Mouse (Mus musculus): ENCODE results near the gene Unc5c. TPM values are rescaled to one million over a fixed set of nuclear protein-coding genes. Genes with fewer than 3 reads are reported as not detected.
A peak's percentile ranks its signal among the peaks of the same experiment; 100 is the strongest.

The Unc5c gene
- total and polyA plus RNA-seq, 2 experiments from 2014 or later = 29.2 to 106 TPM

DNA sequence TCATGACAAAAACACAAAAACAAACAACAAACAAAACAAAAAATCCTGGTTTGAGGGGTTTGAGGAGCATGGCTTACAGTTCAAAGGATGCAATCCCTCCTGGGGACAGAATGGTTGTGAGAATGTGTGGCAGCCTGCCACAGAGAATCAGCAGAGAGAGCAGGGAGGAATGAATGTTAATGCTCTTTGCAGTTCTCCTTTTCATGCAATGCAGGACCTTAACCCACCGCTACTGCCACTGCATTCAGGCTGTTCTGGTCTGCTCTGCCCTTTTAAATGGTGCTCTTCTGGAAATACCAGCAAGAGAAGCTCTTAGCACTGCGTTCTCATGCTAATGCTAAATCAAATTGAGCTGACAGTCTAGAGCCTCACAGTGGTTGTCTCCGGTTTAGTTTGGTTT is 130.1 kb downstream of the Unc5c start:
- no peak overlapping the region for H3K4me3 ChIP-seq (ENCODE audit: low read length)
- TF ChIP-seq CTCF (IDR thresholded peaks at IDR 0.05; ENCODE audit: low read depth) = no peak
- DNase-seq (ENCODE audit: low spot score) = peak; percentile 20
- H3K4me1 ChIP-seq (ENCODE audit: insufficient read depth, low read length) = peaks cover 8% of the 10 kb centered on the region; the same call in 1 of the 2 replicates
- H3K27me3 ChIP-seq (ENCODE audit: insufficient read depth, low read length) = no peaks in the 10 kb centered on the region
- 24% methylated on average over 3 of the region's 3 CpGs for WGBS
- no peak overlapping the region for H3K27ac ChIP-seq
- ATAC-seq = no peak
- no peaks in the 10 kb centered on the region for H3K9me3 ChIP-seq (ENCODE audit: low read length)
- H3K9ac ChIP-seq (replicated peaks; ENCODE audit: low read length) = no peak overlapping the region
- no peak overlapping the region for H3K4me2 ChIP-seq (ENCODE audit: low read depth, low read length)
- H3K36me3 ChIP-seq (ENCODE audit: insufficient read depth, low read length) = no peaks in the 10 kb centered on the region

DNA sequence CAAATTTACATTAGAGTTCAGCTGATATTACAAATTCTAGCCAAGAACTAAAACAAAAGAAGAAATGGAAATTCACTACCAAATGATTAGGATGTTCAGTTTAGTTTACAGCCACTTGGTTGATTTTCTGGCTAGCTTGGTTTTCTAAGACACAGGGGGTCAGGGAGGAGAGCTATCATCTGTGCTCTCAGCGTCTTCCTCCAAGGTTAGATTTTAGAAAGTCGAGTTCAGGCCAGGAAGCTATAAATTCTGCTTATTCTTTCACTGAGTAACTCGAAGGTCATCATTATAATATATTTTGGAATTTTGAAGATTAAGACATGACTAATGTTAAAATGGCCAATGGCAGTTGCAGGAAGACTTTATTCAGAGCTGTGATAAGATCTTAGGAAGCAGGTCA is 131.4 kb downstream of the Unc5c start:
- Histone ChIP-seq H3K4me3 (ENCODE audit: low read length) (no peak overlapping the region), H3K9me3 (ENCODE audit: low read length) (no peaks in the 10 kb centered on the region), H3K4me1 (ENCODE audit: insufficient read depth, low read length) (peaks cover 14% of the 10 kb centered on the region), H3K9ac (replicated peaks; ENCODE audit: low read length) (no peak overlapping the region), H3K4me2 (ENCODE audit: low read depth, low read length) (no peak overlapping the region), H3K27me3 (ENCODE audit: insufficient read depth, low read length) (no peaks in the 10 kb centered on the region), H3K27ac (no peak overlapping the region), H3K36me3 (ENCODE audit: insufficient read depth, low read length) (no peaks in the 10 kb centered on the region)
- WGBS = 59% methylated on average over 3 of the region's 3 CpGs
- DNase-seq (ENCODE audit: low spot score) (peak; percentile 31), ATAC-seq (no peak)
- TF ChIP-seq CTCF (IDR thresholded peaks at IDR 0.05; ENCODE audit: low read depth) = no peak

DNA sequence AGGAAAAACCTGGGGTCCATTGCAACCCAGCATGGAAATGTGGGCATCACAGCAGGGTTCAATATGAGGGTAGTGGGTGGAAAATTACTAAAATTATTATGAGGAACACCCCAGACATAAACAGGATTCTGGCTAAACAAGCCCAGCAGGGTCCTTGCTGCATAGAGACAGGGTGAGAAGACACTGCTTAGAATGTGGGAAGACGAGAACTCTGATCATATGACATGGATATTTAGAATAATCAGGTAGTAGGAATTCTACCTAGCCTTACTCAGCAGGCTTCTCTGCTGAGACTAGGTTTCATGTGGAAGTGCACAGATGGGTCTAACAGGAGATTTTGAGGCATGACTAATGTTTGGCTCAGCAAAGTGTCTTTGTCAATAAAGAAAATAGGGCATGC is 131.9 kb downstream of the Unc5c start:
- TF ChIP-seq CTCF (IDR thresholded peaks at IDR 0.05; ENCODE audit: low read depth) = no peak
- DNase-seq (ENCODE audit: low spot score) = no peak
- no peak overlapping the region for H3K9ac ChIP-seq (replicated peaks; ENCODE audit: low read length)
- no peaks in the 10 kb centered on the region for H3K36me3 ChIP-seq (ENCODE audit: insufficient read depth, low read length)
- no peak for ATAC-seq
- H3K4me1 ChIP-seq (ENCODE audit: insufficient read depth, low read length) = peaks cover 14% of the 10 kb centered on the region
- no peaks in the 10 kb centered on the region for H3K9me3 ChIP-seq (ENCODE audit: low read length)
- WGBS = 60% methylated on average over 1 of the region's 1 CpGs
- no peak overlapping the region for H3K4me2 ChIP-seq (ENCODE audit: low read depth, low read length)
- H3K4me3 ChIP-seq (ENCODE audit: low read length) = no peak overlapping the region
- H3K27ac ChIP-seq = no peak overlapping the region
- no peaks in the 10 kb centered on the region for H3K27me3 ChIP-seq (ENCODE audit: insufficient read depth, low read length)

DNA sequence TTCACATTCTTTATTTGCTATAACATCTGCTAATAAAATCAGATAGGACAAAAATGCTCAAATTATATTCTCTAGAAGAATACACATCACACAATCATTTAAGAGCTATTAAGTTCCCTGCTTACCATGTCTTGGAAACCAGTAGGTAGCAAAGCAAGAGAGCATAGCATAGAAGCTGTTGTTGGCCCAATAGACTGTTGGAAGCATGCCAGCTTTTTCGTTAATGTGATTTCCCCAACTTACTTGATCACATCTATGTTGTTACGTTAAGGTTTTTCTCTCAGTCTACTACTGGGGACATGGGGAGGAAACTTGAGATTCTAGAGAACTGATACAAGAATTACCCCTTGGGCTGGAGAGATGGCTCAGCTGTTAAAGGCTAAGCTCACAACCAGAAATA is 133.0 kb downstream of the Unc5c start:
- H3K9me3 ChIP-seq (ENCODE audit: low read length) = no peaks in the 10 kb centered on the region
- no peak overlapping the region for H3K4me2 ChIP-seq (ENCODE audit: low read depth, low read length)
- no peaks in the 10 kb centered on the region for H3K27me3 ChIP-seq (ENCODE audit: insufficient read depth, low read length)
- ATAC-seq = no peak
- no peak for TF ChIP-seq CTCF (IDR thresholded peaks at IDR 0.05; ENCODE audit: low read depth)
- peak; percentile 38 for DNase-seq (ENCODE audit: low spot score)
- no peaks in the 10 kb centered on the region for H3K36me3 ChIP-seq (ENCODE audit: insufficient read depth, low read length)
- no peak overlapping the region for H3K27ac ChIP-seq
- no peak overlapping the region for H3K4me3 ChIP-seq (ENCODE audit: low read length)
- peaks cover 14% of the 10 kb centered on the region for H3K4me1 ChIP-seq (ENCODE audit: insufficient read depth, low read length)
- no peak overlapping the region for H3K9ac ChIP-seq (replicated peaks; ENCODE audit: low read length)
- WGBS = 44% methylated on average over 2 of the region's 2 CpGs

DNA sequence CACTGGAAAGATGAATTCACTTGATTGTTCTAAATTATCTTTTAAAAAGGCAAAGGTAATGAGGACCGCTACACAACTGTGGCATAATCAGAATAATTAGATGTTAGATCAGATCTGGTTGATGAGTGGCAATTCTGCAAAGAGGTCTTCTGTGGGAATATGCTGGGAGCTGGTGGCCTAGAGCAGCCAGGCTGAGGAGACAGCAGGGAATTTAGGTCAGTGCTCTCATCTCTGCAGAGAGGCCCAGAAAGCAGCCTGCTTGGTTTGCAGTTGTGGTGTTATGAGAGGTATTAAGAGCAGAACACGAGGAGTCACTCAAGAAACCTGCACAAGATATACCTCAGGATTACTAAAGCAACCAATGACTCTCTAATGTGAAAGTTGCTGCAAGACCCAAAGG is 133.9 kb downstream of the Unc5c start:
- no peak for TF ChIP-seq CTCF (IDR thresholded peaks at IDR 0.05; ENCODE audit: low read depth)
- ATAC-seq = no peak
- no peaks in the 10 kb centered on the region for H3K9me3 ChIP-seq (ENCODE audit: low read length)
- DNase-seq (ENCODE audit: low spot score) = no peak
- H3K4me2 ChIP-seq (ENCODE audit: low read depth, low read length) = no peak overlapping the region
- peaks cover 11% of the 10 kb centered on the region for H3K4me1 ChIP-seq (ENCODE audit: insufficient read depth, low read length)
- H3K36me3 ChIP-seq (ENCODE audit: insufficient read depth, low read length) = no peaks in the 10 kb centered on the region
- no peak overlapping the region for H3K4me3 ChIP-seq (ENCODE audit: low read length)
- WGBS = 82% methylated on average over 2 of the region's 2 CpGs
- no peak overlapping the region for H3K27ac ChIP-seq
- H3K9ac ChIP-seq (replicated peaks; ENCODE audit: low read length) = no peak overlapping the region
- no peaks in the 10 kb centered on the region for H3K27me3 ChIP-seq (ENCODE audit: insufficient read depth, low read length)

DNA sequence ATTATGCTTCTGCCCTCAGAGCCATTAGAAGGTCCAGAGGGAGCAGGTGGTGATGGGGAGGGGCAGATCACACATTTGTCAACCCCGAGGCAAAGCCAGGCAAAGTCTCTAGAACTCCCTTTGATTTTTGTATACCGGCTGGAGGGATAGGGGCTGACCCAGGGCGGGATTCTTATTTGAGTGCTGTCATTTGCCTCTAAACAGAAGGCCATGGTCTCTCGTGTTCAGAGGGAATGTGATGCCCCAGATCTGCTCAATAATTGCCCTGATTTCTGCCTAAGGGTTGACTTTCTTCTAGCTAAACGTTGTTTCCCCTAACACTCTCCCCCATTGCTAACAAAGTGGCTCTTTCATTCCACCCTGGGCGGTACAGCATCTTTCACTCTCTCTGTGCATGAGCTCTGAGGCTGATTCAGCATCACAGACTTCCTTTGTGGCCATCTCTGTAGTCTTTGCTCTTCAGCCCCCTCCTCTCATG is 136.1 kb downstream of the Unc5c start:
- peaks cover 7% of the 10 kb centered on the region for H3K4me1 ChIP-seq (ENCODE audit: insufficient read depth, low read length)
- ATAC-seq (peak; percentile 86), DNase-seq (ENCODE audit: low spot score) (peak; percentile 46)
- H3K4me2 ChIP-seq (ENCODE audit: low read depth, low read length) = no peak overlapping the region
- no peaks in the 10 kb centered on the region for H3K27me3 ChIP-seq (ENCODE audit: insufficient read depth, low read length)
- H3K27ac ChIP-seq = peak overlapping the region; percentile 74
- TF ChIP-seq CTCF (IDR thresholded peaks at IDR 0.05; ENCODE audit: low read depth) = no peak
- H3K9me3 ChIP-seq (ENCODE audit: low read length) = no peaks in the 10 kb centered on the region
- no peak overlapping the region for H3K9ac ChIP-seq (replicated peaks; ENCODE audit: low read length)
- no peak overlapping the region for H3K4me3 ChIP-seq (ENCODE audit: low read length)
- WGBS = 24% methylated on average over 6 of the region's 6 CpGs
- no peaks in the 10 kb centered on the region for H3K36me3 ChIP-seq (ENCODE audit: insufficient read depth, low read length)

DNA sequence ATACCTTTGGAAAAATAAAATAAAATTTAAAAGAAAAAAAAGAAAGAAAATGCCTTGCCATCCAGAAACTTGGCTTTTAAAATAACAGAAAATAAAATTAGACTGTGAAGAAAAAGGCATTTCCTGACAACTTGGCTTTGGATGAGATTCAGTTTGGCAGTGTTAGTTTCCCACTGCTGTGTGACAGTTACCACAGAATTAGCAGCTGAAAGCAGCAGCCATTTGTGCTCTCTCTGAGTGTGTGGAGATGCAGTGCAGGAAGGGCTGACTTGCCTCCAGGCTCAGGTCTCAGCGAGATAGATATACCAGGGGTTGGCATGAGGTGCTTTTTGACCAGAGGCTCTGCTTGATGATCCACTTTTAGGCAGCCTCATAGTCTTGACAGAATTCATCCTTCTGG is 151.7 kb downstream of the Unc5c start:
- H3K9me3 ChIP-seq (ENCODE audit: low read length) = no peaks in the 10 kb centered on the region
- no peaks in the 10 kb centered on the region for H3K4me1 ChIP-seq (ENCODE audit: insufficient read depth, low read length)
- H3K36me3 ChIP-seq (ENCODE audit: insufficient read depth, low read length) = no peaks in the 10 kb centered on the region
- 76% methylated on average over 1 of the region's 1 CpGs for WGBS
- H3K4me2 ChIP-seq (ENCODE audit: low read depth, low read length) = no peak overlapping the region
- no peaks in the 10 kb centered on the region for H3K27me3 ChIP-seq (ENCODE audit: insufficient read depth, low read length)
- DNase-seq (ENCODE audit: low spot score) = no peak
- no peak for TF ChIP-seq CTCF (IDR thresholded peaks at IDR 0.05; ENCODE audit: low read depth)
- H3K27ac ChIP-seq = no peak overlapping the region
- H3K4me3 ChIP-seq (ENCODE audit: low read length) = no peak overlapping the region
- no peak for ATAC-seq
- no peak overlapping the region for H3K9ac ChIP-seq (replicated peaks; ENCODE audit: low read length)
